Mouse (Mus musculus) embryo, embryonic 10.5 days (tissue): ENCODE measurements around the gene Otub1.
A peak's percentile ranks its signal among the peaks of the same experiment; 100 is the strongest.

Source experiments
- DNase-seq: peaks from one replicate; pipeline ENCODE4 v3.0.0-alpha.2; 2015; ENCODE audit warnings: low spot score

The Otub1 gene

DNA sequence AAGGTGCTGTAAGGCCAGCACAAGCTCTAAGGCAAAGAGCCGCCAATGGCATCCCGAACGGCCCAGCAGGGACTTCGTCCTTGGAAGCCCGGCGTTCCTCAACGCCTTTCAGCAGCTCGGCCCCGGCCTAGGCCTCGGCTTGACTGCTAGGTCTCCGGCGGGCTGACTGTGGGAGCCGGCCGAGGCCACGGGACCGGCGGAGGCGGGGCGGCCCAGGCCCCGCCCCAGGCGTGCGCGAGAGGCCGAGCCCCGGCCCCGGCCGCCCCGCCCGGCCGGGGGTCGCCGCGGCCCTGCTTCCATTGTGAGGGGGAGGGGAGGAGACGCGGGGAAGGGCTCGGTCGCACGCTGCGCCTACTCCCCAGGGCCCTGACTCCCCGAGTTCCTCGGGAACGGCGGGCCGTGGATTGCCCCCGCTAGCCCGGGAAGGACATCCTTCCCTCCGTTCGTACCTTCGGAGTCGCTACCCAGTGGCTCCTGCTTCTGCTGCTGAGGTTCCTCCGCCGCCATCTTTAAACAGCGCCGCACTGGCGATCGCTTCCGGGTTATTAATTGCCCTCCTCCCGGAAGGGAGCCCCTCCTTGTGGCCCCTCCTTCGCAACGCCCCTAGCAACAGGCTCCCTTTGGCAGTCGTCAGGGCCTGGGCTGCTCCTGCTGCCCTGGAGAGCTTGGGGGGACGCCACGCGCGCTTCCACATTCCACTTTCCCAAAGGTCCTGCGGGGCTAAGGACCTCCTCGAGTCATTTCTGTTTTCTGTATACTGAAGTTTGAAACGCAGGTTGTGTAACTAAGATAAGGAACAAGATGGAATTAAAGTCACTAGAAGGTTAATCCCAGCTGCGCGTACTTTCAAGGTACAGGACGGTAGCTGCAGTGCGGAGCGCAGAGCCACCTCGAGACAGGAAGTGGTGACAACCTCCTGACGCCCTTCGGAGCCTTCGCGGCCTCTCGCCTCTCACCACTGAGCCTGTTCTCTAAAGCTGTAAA, at the start of gene Otub1:
TSS of gene Otub1 (minus strand) at position 564 of the 984 bp plus-strand sequence.
- peak; percentile 98 for DNase-seq

GRCm38 (mm10) chr19:7246021-7246420, 39.9 kb upstream of the Otub1 start:
- no peak for DNase-seq

- peak; percentile 97 for DNase-seq
Measured at GRCm38 (mm10) chr19:7240782-7241690, 34.9 kb upstream of the Otub1 start, which contains the start of gene Naa40. Gene Naa40 (minus strand): TSS chr19:7241183.

GRCm38 (mm10) chr19:7240291-7240690, 34.2 kb upstream of the Otub1 start:
- DNase-seq, result peak; percentile 34

GRCm38 (mm10) chr19:7239574-7239973, 33.5 kb upstream of the Otub1 start:
- DNase-seq, result no peak

GRCm38 (mm10) chr19:7236742-7237141, 30.6 kb upstream of the Otub1 start:
- no peak for DNase-seq

DNA sequence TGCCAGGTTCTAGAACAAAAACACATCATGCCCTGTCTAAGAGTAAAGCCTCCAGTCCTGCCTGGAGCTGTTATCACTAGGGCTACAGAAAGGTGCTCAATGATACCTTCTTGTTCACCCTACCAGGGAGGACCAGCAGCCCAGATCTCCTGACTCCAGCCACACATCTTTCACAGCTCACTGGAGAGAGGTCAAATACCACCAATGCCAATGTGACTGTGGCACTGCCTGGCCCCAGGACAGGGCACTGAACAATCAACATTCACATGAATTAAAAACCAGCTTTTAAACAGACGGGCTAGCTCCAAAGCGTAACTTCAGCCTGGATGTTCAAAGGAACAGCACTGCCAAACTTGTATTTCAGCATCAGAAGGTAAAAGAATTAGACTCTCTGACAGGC, 29.9 kb upstream of the Otub1 start:
- DNase-seq, result no peak

- no peak for DNase-seq
Measured at GRCm38 (mm10) chr19:7235461-7235860, 29.3 kb upstream of the Otub1 start.

GRCm38 (mm10) chr19:7234537-7235221, 28.6 kb upstream of the Otub1 start:
- peak; percentile 80 for DNase-seq

GRCm38 (mm10) chr19:7226511-7226914, 20.4 kb upstream of the Otub1 start:
- no peak for DNase-seq

GRCm38 (mm10) chr19:7225096-7225690, 19.1 kb upstream of the Otub1 start:
- DNase-seq, result no peak

DNA sequence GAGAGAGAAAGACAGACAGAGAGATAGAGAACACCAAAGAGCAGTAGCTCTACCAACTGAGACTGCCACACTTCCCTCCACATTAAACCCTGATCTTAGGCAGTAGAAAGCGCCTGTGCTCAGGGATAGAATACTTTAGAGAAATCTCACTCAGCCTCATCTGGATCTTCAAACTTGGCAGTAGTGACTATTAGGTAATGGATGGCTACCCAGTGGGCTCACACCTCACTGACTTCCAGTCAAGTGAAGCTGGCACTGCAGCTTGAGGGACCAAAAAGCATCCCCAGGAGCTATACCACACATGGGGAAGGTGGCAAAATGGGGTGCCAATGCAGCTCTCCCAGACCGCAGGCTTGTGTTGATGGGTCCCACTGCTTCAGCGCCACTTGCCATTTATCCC, 18.1 kb upstream of the Otub1 start:
- DNase-seq, result no peak

DNA sequence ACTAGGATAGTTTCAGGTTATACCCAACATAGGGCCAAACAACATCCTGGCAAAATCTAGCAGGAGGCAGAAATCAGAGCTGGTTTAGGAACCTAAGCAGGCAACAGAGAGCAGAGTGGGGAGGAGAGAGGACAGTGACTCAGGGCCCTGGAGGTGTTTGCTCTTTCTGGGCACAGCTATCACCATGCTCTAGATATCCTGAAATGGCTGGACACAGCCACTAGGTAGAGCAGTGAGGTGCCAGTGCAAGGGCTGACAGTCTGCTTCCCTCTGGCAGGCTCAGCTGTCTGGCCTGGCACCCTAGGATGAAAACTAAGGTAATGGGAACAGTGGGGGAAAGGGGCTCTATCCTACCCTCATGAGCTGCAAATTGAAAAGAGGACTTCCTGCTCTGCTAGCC, 17.4 kb upstream of the Otub1 start:
- no peak for DNase-seq

GRCm38 (mm10) chr19:7222196-7222595, 16.1 kb upstream of the Otub1 start:
- DNase-seq, result no peak

DNA sequence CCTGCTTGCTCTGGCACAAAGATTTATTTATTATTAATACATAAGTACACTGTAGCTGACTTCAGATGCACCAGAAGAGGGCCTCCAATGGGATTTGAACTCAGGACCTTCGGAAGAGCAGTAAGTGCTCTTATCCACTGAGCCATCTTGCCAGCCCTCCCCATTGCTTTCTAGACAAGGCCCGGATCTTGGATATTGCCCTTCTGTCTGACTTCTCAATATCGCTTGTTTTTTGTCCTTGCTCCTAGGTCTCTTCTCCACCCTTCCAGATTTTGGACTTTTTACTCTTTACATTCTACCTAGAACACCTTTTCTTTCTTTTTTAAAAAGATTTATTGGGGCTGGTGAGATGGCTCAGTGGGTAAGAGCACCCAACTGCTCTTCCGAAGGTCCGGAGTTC, 12.6 kb upstream of the Otub1 start:
- DNase-seq, result no peak

DNA sequence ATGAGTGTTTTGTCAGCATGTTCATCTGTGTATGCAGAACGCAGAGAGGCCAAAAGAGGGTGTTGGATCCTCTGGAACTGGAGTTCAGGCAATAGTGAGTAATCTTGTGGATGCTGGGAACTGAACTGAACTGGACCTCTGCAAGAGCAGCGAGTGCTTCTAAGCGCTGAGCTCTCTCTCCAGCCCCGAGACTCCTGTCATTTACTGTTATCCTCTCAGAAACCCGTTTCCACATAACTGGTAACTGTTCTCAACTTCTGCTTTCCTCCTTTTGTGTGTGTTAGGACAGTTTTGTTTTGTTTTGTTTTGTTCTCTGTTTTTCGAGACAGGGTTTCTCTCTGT, 11.8 kb upstream of the Otub1 start:
- no peak for DNase-seq

DNA sequence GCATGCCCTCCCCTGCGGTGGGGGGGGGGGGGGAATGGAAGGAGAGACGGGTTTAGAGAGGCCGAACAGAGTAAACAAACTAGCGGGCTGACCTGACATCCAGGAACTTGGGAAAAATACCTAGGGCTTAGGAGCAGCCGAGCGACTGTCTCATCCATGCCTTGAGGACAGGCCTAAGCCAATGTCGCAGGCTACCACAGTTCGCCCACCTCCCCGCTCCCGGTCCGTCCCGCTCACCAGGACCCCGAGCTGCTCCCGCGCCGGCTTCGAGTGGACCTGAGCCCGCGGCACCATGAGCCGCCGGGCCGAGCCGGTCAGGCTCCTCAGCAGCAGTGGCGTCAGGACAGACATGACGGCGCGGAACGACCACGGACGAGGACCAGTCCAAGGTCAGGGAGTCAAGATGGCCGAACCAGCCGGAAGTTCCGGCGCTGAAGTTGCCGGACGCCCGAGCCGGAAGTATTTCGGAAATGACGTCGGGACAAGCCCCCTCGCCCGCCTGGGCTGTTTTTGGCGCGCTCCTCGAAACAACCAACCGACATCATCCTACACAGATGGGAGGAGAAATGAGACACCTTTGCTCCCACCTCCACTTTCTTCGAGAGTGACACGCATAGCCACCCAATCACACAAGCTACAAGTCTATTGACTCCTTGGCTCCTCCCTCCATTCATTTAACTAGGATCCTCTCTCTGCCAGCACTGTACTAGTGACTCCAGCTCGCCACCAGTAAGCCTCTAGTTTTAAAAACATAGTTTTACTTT, 11.2 kb upstream of the Otub1 start, which contains the start of gene Cox8a:
TSS of gene Cox8a (minus strand) at position 455 of the 764 bp plus-strand sequence.
- peak; percentile 99 for DNase-seq

DNA sequence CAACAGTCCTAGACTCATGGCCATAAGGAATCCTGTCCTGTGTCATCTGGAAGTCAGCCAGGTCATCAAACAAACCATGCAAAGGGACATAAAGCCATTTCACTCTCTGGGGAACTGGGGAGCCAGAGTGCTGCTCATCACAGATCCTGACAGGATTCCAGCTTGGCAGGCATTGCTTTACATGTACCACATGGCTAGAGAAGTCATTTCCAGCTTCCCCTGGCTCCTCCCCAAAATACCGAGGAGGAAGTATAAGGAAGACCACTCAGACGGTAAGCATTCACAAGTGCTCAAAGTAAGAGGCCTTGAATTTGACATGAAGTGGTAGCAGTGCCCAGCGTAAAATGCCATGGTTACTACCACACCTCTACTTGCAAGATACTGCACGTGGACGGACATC, 8.4 kb upstream of the Otub1 start:
- no peak for DNase-seq

GRCm38 (mm10) chr19:7213010-7213409, 6.9 kb upstream of the Otub1 start:
- DNase-seq, result no peak

- no peak for DNase-seq
Measured at GRCm38 (mm10) chr19:7212216-7212615, 6.1 kb upstream of the Otub1 start.
